Mouse (Mus musculus) adrenal gland, adult (tissue): Measurements from ENCODE around the gene Ccdc158.

Source experiments
- DNase-seq, 2 experiments: peaks; one replicate each; pipeline ENCODE4 v3.0.0; 2022 to 2023; ENCODE audit warnings: low spot score in 1 of 2; ENCODE audit not compliant: inconsistent age in 2 of 2

The Ccdc158 gene

DNA sequence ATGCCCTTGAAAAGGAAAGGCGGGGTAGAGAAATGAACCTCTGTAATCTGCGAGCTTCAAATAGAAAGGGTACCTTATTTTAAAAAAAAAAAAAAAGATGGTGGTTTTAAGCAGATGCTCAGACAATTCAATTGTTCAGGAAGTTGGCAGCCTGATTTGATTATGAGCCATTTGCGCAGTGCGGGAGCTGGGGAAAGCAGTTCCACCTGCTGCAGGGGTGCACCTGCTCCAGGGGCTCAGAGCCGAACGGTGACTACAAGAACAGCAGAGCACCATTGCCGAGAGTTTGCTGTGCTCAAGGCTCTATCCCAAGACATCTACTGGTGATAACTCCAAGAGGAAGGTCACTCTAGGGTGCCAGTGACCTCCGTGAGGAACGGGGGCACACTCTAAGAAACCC, 13.5 kb upstream of the Ccdc158 start:
- DNase-seq, result no peak

DNA sequence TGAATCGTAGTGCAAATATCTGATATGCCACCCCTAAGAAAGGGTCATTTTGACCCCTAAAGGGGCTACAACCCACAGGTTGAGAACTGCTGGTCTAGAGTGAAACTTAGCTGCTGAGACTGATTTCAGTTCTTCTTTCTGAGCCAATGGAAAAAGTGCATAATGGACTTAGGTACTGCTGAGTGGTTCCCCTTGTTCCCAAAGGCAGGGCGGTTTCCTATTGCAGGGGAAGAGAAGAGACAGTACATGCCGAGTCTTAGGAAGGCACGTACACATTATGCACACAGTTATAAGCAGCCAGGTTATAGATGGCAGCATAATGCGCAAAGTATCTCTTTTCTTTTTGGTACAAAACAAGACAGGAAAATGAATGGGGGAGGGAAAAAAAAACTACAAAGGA, 13.1 kb upstream of the Ccdc158 start:
- no peak for DNase-seq

DNA sequence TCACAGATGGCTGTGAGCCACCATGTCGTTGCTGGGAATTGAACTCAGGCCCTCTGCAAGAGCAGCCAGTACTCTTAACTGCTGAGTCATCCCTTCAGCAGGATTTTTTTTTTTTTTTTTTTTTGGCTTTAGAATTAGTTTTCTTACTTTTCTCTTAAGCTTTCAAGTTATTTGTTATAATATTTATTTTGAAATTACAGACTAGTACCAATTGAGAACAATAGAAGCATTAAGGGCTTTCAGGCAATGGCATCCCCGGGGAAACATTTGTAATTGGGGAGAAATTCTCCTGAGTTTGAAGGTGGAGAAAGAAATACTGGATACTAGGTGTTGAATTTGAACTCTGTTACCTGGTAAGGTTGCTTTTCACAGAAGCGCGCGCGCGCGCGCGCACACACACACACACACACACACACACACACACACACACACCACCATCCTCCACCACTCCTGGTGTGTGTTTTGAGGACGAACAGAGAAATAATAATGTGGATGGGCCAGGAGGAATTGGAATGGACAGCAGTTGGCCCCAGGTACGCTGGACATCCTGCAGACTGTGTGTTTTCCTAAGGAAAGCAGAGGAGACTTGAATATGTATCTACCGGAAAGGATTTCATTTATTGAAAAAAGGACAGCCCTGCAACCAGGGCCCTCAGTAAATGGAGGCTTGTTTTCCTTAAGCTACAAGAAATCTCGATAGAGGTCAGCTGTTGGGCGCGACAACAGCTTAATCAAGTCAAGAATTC, 9.8 kb upstream of the Ccdc158 start:
- DNase-seq, result no peak

DNA sequence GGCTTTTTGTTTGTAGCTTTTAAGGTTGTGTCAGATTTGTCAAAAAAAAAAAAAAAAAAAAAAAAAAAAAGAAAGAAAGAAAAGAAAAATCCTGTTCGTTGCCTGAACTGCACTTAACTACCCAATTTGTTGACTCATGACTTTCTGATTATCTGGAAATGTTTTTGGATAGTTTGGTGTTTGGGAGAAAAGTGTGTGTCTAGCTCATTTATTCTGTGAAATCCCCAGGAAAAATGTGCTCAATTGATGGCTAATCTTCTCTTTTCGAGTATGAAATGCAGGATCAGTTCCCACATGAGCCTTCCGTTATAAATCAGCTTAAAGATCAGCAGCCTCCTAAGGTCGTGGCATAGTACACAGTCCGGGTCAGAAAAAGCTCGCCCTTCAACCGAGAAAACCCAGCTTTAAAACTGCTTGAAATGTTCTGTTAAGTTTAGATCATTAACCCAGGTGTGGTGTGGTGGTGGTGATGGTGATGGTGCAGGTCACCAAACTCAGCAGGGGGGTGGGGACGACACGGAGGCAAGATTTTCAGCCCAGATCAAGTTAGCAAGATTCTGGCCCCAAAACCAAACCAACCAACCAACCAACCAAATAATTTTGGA, 8.9 kb upstream of the Ccdc158 start:
- DNase-seq, result no peak

DNA sequence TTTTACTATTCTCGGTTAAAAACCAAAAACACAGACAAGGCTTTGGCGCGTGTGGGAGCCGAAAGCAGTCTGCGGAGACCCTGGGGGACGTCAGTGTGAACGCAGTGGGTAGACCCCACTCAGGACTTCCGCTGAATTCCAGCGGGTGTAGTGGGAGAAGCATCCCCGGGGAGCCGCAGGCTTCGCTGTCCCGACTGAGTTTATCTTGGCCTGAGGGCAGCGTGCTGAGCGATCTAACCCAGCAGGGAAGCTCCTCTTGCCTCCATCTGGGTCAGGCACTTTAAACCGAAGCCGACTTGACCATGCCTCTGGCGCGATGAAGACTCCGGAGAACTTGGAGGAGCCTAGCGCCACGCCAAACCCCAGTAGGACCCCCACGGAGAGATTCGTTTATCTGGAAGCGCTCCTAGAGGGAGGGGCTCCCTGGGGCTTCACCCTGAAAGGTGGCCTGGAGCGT, 8.3 kb upstream of the Ccdc158 start, which contains the start of gene Shroom3:
Shroom3 (plus strand) TSS at position 85 of the 457 bp plus-strand sequence.
- DNase-seq, result peak in 1 of 2 experiments; percentile 56

DNA sequence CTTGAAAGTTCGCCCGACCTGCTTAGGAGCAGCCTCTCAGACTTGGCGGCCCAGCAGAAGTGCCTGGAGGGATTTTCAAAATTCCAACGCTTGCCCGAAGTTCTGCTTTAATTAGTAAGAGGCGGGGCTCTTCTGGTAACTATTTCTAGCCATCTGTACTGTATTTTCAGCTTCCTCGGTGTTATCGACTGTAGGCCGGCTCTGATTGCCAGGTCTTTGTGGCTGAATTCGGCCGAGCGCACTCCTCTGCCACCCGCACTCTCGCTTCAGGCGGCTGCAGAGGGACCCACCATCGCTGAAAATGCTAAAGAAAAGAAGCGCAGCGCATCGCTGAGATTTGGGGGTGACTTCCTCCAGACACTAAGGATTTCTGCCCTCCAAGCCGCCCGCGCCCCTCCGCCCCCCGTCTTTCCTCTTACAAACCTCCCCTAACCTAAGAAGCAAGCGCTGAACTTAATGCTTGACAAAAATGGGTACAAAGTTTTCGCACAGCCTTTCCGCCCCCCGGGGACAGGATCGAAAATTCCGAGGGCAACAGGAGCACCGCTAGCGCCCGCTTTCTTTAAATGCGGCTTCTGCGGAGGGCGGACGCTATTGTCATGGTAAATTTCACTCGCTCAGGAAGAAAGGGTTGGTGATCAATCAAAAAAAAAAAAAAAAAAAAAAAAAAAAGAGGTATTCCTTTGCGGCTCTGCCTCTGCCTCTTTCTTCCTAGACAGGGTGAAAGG, 7.7 kb upstream of the Ccdc158 start:
- DNase-seq, result peak in 1 of 2 experiments; percentile 43

DNA sequence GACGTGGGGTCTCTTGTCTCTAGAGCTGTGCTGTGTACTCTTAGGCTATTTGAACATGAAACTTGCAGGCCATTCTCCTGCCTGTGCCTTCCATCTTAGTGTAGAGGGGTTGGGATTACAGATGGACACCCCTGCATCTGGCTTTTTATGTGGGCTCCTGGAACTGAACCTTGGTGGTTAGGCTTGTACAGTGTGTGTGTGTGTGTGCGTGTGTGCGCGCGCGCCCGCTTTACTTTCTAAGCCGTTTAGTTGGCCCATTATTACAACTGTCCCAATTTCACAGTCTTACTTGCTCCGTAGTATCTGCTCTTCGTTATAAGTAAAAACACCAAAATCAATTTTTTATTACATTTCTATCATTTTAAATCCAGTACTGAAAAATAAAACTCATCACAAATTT, 6.8 kb upstream of the Ccdc158 start:
- no peak for DNase-seq

DNA sequence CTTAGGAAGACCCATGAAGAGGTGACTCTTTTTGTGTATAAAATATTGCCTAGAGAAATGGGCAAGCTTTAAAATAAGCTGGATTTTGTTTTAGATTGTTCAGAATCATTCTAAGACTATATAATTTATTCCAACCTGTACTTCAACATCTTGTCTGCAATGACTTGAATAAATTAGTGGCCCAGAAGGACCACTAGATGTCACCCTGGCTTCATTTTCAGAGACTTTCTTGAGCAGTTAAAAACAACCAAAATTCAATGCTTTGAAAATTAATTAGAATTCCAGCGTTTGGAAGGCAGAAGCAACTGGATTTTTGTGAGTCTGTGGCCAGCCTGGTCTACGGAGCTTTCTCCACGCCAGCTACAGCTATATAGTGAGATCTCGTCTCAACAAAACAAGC, 4.4 kb upstream of the Ccdc158 start:
- DNase-seq, result peak; percentile 15 to 70

DNA sequence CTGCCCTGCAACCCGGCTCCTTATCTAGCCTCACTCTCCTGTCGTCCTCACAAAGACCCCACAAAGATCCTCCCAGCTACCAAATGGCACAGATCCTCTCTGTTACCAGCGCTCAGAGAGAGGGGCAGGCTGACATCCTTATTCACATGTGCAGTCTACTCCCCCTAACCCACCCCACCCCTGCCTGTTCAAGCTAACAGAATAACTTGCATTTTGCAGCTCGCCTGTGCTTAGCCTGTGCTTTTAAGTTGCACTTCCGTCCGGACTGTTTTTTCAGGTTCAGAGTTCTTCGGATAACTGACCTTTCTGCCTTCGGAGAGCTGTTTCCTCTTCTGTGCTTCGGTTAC, 476 bp upstream of the Ccdc158 start:
- DNase-seq, result no peak

DNA sequence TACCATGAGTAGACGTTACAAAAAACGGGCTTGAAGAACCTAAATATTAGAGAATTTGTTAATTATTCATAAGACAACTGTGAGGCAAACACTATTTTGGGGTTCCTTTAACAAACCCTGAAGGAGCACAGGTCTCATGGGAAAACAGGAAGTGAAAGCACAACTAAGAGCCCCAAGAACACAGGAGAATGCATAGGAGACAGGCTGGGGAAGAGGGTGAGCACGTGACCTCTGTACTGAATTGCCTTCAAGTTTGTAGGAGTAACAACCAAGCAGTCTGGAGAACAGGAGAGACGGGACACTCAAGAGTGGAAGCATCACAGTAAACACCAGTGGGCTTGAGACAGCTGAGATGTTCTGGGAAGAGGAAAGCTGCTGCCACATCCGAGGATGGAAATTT, 8.2 kb downstream of the Ccdc158 start:
- no peak for DNase-seq

DNA sequence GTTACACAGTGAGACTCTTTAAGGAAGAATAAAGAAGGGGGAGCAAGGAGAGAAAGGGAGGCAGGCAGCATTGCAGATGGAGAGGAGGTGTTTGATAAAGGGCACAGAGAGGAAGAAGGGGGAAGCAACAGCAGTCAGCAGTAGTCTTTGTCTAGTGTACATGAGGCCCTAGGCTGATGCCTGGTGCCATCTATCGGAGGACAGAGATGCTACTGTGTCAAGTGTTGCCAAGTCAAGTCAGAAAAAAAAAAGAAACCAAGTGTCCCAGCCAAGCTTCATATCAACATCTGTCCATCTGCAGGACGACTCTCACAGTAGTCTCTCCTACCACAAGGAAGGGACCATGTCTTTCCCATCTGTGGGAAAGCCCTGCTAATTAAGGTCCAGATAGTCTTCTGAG, 10.8 kb downstream of the Ccdc158 start:
- DNase-seq, result no peak

DNA sequence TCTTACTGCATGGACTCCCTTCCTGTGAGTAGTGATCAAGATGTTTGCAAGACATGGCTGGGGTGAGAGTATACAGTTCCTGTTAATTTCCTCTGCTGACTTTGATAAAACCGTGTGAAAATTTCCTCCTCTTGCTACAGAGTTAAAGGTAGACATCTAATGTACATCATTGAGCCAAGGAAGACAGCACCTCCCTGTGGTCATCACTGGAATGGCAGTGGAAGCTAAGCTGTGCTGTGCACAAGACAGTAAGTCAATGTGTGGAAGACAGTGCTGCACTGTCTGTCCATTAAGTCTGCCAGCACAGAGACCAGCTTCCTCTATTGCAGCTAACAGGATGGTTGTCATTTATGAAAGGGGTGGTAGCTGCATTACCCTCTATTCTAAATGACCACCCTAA, 18.8 kb downstream of the Ccdc158 start:
- DNase-seq, result peak; percentile 50 to 86

DNA sequence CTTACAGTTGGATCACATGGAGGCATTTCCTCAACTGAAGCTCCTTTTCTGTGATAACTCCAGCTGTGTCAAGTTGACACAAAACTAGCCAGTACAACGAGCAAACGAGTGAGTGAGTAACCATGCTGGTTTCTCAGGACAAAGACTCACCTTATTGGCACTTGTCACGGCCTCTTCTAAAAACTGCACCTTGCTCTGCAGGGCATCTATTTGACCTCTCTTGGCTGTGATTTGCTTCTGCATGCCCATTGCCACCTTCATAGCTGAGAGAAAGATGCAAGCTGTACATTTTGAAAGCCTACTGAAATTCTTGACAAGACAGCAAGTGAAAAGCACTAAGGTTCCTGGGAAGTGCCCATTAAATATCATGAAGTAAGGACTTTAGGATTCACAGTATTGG, 34.2 kb downstream of the Ccdc158 start:
- DNase-seq, result no peak

DNA sequence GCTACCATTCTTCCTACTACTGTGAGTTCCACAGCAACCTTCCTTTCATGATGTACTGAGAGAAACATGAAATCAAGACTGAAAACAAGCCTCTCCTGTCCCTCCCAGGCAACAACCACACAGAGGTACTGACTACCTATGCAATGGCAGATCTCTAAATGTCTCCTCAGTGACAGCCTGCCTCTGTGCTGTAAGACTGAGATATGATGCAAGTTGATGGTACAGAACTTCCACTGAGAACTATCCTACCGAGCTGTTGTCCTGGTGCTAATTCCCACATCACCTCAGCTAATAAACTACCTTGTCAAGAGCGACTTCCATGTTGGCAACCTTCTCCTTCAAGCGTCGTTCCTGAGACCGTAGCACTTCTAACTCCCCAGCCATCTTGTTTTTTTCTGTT, 39.2 kb downstream of the Ccdc158 start:
- no peak for DNase-seq

DNA sequence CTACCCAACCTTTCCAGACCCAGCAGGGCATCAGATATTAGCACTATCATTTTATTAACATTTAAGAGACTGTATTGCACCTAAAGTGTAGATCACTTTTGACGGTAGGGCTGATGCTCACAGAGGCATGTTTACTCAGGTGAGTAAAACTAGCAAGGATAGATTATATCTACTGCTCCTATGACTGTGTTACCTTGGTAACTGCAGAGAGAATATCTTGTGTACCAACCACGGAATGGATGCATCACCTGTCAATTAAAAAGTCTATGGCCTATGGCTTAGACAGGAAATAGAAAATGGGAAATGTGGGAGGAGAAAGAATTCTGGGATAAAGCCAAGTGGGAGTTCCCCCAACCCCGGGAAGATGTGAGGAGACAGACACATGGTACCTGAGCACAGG, 40.2 kb downstream of the Ccdc158 start:
- no peak for DNase-seq

DNA sequence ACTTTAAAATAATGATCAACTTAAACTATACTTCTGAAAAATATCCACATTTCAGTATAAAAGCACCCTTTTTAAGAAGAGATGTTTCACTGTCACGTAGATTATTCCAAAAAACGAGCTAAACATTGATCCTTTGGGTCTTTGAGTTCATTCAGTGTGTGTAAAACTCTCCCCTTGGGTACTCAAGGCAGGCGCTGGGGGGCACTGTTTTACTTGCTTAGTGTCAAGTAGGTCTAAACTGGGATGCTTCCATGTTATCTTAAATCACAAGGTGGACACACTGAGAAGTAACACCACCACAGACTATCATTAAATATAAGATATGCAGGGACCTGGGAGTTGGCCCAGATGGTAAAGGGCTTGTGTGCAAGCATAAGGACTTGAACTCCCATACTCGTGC, 41.5 kb downstream of the Ccdc158 start:
- DNase-seq, result peak in 1 of 2 experiments; percentile 25

DNA sequence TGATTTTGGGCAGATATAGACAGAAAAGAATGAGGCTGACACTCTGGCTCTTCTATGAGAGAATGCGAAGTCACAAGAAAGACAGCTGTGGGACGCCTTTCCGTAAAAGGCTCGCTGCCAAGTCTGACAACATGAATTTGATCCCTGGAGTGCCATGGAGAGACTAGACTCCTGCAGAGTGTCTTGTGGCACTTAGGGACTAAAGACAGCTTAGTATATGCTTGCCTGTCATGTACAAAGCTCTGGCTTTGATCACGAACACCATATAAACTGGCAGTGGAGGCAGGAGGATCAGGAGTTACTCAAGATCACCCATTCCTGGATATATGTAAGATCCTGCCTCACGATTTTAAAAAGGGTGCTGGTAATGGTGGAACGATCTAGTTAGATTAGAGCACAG, 47.2 kb downstream of the Ccdc158 start:
- no peak for DNase-seq

DNA sequence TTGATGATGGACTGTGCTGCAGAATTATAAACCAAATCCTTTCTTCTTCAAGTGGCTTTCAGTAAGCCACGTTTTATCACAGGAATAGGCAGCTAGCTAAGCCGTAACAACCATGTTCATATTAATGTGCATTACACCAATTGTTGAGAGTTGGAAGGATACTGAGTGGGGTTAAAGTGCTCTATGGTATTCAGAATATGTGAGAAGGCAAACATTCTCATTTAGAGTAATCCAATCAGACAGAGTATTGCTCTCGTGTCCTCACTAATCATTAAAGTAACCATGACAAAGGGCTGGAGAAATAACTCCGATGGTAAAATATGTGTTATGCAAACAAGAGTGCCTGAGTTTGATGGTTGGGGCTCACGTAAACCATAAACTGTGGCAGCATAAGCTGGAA, 53.2 kb downstream of the Ccdc158 start:
- DNase-seq, result no peak

DNA sequence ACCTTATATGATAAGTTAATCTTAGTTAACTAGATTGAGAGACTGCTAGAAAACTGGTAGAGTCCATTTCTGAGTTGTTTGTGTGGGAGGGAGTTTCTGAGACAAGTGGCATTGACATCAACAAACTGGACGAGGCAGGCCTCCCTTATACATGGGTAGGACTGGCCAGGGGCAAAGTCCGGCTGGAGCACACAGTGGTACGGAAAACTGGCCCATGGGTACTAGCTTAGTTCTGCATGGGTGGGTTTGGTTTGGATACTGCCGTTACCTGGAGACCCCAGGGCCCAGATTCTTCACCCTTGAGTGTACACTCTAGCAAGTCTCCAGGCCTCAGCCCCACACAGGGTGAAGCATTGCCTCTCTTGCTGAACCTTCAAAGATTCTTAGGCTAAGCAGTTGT, 62.3 kb downstream of the Ccdc158 start:
- DNase-seq, result no peak

DNA sequence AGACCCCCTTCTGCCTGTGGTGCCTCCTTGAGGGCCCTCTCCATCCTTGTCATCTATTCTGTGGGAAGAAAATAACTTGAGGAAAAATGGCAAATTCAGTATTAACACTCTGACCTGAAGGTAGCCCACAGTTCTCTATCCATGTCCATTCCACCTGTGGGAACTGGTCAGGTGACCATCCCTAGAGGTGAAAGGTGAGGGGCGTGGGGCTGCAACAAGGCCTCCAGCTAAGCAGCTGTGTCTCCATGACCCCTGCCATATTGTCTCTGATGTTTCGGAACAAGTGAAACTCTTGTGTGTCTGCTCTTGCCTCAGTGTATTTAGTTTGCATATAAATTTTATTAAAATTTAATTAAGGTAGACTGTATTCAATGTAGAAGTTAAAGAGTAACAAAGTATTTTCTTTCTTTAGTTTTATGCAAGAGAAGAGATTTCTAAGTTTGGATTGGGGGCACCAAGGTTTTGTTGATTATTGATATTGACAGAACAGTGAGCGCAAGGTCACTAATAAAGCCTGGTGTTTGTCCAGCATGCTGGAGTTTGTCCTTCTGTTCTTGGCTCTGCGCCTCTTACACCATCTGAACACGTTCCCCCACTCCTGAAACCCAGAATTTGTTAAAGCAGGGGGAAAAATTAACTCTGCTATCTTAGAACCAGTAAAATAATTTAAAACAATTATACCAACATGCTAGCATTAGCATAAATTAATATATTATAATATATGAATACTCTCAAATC, 67.4 kb downstream of the Ccdc158 start:
- DNase-seq, result no peak

DNA sequence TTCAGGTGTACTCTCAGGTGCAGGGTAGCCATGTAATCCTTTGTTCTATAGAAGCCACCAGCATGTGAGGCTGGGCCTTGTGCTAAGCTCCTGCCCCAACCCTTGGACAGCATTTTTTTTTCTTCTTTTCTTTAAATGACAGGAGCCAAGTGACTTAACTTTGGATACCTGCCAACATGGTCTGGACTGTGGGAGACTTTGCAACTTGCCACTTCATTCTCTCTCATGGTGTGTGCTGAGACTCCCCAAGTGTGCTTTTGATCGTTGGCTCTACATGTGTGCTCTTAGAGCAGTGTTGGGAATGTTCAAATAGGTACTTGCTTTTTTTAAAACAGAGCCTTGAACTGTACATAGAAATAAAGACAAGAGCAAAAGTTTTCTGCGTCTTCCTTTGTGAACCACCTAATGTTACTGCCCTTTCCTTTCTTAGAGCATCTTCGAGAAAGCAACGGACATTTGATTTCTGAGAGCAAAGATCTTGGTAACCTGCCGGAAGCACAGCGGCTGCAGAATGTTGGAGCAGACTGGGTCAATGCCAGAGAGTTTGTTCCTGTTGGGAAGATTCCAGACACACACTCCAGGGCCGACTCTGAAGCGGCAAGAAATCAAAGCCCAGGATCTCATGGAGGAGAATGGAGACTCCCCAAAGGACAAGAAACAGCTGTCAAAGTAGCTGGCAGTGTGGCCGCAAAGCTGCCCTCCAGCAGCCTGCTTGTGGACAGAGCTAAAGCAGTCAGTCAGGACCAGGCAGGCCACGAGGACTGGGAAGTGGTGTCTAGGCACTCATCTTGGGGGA, 70.4 kb downstream of the Ccdc158 start:
- peak; percentile 24 to 77 for DNase-seq
